Mouse (Mus musculus): Measurements from ENCODE around the gene Cd79a. TPM values are rescaled to one million over a fixed set of nuclear protein-coding genes. Genes with fewer than 3 reads are reported as not detected.
"Not testable (repeated sequence)": the region's sequence is repeated elsewhere in the genome, so short reads cannot be mapped to it uniquely, and the experiment has no call there.

Gene Cd79a
- total RNA-seq, 2 experiments from 2014 or later, result 0.96 to 2.0 TPM

GRCm38 (mm10) chr7:24884693-24885291, 12.4 kb upstream of the Cd79a start:
- intact Hi-C loops (cut with DNase I), result loop anchor here (1.0 to 10.0 kb wide), 3 partner anchors 20 to 320 kb away; partner anchors contain the start of genes Grik5 and Zfp574
- no peak for DNase-seq (ENCODE audit: low spot score)

DNA sequence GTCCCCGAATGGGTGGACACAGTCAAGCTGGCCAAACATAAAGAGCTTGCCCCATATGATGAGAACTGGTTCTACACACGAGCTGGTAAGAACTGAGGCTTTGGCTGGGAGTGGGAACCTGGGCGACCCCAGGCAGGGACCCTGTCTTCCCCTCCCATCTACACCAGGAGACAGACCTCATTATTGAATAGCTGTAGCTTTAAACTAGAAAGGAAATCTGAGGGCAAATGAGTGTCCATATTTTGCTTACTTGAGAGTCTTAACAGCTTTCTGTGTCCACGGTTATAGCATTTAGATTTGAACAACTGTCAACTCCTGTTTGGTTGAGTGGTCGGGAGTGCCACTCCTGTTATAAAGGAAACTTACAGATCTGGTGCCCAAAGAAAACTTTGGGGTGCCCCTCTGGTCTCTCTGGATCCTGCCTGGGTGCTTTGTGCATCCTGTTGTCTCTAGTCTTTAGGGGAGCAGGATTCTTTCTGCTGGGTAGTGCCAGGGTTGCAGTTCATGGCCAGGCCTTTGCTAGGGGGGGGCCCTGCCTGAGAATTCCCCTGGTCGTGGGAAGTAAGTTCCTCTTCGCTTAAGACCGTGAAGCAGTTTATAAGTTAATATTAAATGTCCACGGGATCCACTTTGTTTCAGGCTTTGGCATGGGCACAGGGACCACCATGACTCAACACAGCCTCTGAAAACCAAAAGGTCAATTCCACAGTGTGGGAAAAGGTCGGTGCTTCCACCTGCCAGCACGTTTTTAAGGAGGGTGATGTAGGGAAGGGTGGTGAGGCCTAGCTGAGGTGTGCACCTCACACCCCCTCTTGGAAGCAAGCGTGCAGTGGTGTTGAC, 11.5 kb upstream of the Cd79a start:
- no peak for DNase-seq (ENCODE audit: low spot score)
- intact Hi-C loops (cut with DNase I), result loop anchor here (1.0 to 10.0 kb wide), 3 partner anchors 19 to 319 kb away; partner anchors contain the start of genes Grik5 and Zfp574

GRCm38 (mm10) chr7:24886308-24886633, 10.9 kb upstream of the Cd79a start:
- no peak for DNase-seq (ENCODE audit: low spot score)
- intact Hi-C loops (cut with DNase I), result loop anchor here (10.0 kb wide), 2 partner anchors 189 to 319 kb away; partner anchors contain the start of genes Grik5 and Zfp574

GRCm38 (mm10) chr7:24887096-24887495, 10.1 kb upstream of the Cd79a start:
- intact Hi-C loops (cut with DNase I), result loop anchor here (10.0 kb wide), 2 partner anchors 188 to 318 kb away; partner anchors contain the start of genes Grik5 and Zfp574
- DNase-seq (ENCODE audit: low spot score), result no peak

DNA sequence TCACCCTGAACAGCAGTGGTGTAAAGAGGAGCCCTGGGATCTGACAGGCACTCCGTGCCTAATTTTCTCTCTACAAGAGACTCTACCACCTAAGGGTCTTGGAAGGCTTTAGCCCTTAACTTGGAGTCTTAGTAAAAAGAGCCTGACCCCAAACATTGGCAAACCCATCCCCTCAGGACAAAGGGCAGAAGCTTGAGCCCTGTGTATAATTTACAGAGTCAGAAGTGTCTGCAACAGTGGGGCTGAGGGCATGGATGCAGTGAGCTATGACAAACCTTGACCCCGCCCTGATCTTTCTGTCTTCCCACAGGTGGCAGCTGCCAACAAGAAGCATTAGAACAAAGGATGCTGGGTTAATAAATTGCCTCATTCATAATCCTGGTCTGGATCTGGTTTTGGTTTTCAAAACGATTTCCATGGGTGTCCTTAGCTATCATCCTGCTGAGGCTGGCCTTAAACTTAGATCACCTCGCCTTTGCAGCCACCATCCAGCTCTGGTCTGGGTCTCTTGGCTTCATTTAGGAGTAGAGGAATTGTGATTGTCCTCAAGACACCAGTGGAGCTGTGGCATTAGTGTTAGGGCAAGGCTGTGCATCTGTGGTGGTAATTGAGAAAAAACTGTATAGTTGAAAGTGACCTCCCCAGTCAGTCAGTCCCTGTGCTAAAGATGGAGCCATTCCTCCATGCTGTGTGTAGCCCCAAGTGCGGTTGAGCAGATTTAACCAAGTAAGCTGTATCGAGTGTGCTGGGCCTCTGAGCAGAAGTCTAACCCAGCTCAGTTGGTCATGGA, 7.6 kb upstream of the Cd79a start:
- intact Hi-C loops (cut with DNase I), result loop anchor here (1.0 to 10.0 kb wide), 5 partner anchors 15 to 315 kb away; partner anchors contain the start of genes Grik5 and Zfp574
- no peak for DNase-seq (ENCODE audit: low spot score)

DNA sequence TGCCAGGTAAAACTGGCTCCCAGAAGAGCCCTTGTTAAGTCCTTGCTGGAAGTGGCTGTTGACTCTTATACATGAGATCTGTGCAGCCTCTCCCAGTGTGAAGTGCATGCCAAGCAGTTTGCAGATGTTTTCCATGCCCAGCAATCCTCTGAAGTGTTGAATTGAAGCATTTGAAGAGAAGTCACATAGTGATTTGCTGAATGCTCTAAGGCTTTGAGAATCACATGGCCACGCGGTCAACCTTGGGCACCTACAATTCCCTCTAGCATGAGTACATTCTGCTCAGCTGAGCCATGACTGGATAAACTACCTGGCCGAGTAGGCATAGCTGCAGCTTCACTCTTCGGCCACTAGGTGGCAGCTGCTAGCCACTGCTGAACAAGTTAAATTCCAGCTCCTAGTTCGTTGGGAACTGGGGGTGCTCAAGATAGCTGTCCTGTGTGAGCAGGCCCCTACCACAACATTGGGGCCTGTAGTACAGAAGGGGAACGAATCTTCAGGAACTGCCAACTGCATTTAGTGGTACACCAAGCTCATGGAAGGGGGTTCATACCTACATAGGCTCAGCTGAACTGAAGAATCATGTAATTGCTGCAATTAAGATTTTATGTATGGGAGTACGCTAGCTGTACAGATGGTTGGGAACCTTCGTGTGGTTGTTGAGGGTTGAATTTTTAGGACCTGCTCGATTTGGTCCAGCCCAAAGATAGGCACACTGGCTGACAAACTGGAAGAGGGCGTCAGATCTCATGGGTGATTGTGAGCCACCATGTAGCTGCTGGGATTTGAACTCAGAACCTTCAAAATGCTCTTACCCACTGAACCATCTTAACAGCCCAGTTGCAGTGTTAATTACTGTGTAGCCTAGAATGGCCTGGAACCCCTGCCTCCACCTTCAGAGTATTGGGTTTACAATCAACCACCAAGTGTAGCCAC, 6.6 kb upstream of the Cd79a start:
- intact Hi-C loops (cut with DNase I), result loop anchor here (1.0 to 2.0 kb wide), 3 partner anchors 14 to 76 kb away; no protein-coding TSS in a partner anchor
- DNase-seq (ENCODE audit: low spot score), result no peak

DNA sequence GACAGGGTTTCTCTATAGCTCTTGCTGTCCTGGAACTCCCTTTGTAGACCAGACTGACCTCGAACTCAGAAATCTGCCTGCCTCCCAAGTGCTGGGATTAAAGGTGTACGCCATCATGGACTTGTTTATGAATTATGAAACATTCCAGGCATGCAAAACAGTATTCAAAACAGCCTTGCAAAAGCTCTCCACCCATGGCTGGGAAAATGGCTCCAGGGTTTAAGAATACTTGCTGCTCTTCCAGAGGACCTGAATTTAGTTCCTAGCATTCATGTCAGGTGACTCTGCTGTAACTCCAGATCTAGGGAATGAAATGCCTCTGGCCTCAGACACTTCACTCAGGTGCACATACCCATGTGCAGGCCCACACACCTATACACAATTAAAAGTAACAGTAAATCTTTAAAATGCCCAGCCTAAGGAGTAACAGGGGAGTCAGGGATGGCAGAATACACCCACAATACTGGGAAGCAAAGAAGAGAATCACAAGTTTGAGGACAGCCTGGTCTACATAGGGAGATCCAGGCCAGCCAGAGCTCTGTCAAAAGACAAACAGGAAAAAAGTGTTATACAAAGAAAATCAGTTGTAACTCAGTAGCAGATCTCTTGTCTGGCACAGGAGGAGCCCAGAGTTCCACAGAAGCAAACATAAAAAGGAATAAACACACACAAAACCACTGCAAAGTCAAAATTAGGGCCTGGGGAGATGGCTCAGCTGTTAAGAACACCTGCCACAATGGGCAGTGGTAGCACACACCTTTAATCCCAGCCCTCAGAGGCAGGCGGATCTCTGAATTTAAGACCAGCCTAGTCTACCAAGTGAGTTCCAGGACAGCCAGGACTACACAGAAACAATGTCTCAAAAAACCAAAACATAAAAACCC, 5.7 kb upstream of the Cd79a start:
- no peak for DNase-seq (ENCODE audit: low spot score)
- intact Hi-C loops (cut with DNase I), result loop anchor here (2.0 kb wide), 2 partner anchors 13 to 75 kb away; no protein-coding TSS in a partner anchor

DNA sequence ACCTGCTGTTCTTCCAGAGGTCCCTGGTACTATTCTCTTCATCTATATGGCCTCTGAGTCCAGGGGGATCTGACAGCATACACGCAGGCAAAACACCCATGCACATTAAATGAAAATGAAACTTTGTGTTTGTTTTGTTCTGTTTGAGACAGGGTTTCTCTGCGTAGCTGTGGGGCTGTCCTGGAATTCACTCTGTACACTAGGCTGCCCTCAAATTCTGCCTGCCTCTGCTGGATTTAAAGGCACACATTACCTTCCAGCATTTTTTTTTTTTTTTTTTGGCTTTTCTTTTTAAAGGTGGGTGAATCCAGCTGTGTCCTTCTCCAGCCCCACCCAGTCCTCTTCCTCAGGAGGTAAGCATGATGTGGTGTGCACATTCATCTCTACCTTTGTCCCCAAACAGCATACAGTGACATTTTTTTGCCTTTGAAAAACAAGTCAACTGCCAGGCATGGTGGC, 5.0 kb upstream of the Cd79a start:
- intact Hi-C loops (cut with DNase I), result no loop called here
- DNase-seq (ENCODE audit: low spot score), result no peak

GRCm38 (mm10) chr7:24895749-24896148, 1.4 kb upstream of the Cd79a start:
- DNase-seq (ENCODE audit: low spot score); intact Hi-C loops (cut with DNase I): not testable (repeated sequence)

DNA sequence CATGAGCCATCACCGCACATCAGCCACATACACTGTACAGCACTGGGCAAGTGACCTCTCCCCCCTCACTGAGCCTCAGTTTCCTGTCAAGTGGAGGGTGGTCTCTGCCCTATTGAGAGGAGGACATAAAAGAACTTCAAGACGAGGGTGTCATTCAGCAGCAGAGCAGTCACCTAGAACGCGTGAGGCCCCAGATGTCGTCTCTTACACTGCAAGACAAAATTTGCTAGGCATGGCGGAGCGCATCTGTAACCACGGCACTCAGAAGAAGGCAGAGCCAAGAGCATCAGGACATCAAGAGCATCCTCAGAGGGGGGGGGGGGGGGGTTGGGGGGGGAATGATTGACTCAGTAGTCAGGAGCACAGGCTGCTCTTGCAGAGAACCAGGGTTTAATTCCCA, 912 bp upstream of the Cd79a start:
- no peak for DNase-seq (ENCODE audit: low spot score)
- intact Hi-C loops (cut with DNase I), result no loop called here

GRCm38 (mm10) chr7:24897959-24898358, 778 bp downstream of the Cd79a start:
- intact Hi-C loops (cut with DNase I), result no loop called here
- no peak for DNase-seq (ENCODE audit: low spot score)

GRCm38 (mm10) chr7:24901114-24901513, 3.9 kb downstream of the Cd79a start:
- DNase-seq (ENCODE audit: low spot score), result no peak
- intact Hi-C loops (cut with DNase I), result no loop called here

DNA sequence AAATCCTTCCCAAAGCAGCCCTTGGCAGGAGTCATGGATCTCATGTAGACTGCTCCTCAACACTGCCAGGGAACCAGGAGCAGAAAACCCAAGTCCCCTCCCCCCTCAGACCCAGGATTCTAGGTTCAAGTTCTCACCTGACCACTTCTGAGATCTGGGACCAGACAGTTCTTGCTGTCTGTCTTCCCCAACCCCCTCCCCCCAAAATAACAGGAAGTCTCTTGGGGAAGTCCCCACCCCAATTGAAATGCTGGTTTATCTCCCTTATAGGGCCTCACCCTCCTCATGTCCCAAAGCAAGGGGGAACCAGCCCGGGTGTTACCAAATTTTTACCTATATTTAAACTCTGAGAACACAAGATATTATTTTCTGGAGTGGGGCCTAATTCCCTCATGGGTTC, 4.7 kb downstream of the Cd79a start:
- DNase-seq (ENCODE audit: low spot score), result no peak
- intact Hi-C loops (cut with DNase I), result no loop called here

- no peak for DNase-seq (ENCODE audit: low spot score)
- intact Hi-C loops (cut with DNase I), result no loop called here
Observed at GRCm38 (mm10) chr7:24902264-24902629, 5.1 kb downstream of the Cd79a start.

DNA sequence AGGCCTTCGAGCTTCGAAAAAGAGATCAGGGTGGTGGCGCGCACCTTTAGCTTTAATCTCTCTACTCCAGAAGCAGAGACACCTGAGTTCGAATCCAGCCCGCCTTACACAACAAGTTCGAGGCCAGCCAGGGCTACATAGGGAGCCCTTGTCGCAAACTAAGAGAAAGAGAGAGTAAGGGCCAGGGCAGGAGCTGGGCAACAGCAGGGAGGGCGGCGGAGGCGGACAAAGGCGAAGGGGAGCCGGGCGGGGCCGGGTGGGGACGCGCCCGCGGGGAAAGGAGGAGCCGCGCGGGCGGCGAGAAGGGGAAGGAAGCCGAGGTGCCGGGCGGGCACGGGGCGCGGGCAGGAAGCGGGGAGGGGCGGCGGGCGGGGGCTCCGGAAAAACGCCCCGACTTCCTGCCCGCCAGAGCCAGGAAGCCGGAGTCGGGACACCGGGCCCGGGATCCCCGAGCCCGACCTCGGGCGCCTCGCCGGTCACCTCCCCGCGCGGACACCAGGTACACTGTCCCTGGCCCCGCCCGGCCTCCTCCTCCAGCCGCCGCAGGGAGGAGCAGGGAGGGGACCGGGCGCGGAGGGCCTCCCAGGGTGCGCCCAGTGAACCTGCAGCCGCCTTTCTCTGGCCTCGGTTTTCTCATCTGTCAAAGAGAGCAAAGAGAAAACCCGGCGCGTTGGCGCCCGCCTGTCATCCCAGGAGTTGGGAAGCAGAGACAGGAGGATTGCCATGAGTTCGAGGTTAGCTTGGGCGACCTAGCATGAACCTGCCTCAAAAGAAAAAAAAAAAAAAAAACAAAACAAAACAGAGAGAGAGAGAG, 5.7 kb downstream of the Cd79a start, which contains the start of gene Arhgef1:
Arhgef1 (plus strand) TSS at position 283 of the 814 bp plus-strand sequence.
- intact Hi-C loops (cut with DNase I), result no loop called here
- peak; percentile 61 for DNase-seq (ENCODE audit: low spot score)

DNA sequence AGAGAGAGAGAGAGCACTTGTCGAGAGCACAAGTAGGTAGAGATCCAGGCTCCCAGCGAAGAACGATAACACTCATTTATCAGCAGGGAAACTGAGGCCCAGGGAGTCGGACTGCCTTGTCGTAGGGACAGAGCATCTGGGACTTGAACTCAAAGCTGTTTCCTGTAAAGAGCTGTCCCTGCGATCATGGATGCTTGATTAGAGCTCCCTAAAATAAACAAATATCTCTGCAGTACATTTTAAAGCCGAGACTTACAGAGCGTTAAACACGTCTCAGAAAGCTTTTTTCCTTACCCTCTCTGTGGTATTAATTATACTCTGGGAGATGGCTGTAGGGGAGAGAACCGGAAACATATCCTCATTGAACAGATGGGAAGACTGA, 6.3 kb downstream of the Cd79a start:
- intact Hi-C loops (cut with DNase I), result no loop called here

DNA sequence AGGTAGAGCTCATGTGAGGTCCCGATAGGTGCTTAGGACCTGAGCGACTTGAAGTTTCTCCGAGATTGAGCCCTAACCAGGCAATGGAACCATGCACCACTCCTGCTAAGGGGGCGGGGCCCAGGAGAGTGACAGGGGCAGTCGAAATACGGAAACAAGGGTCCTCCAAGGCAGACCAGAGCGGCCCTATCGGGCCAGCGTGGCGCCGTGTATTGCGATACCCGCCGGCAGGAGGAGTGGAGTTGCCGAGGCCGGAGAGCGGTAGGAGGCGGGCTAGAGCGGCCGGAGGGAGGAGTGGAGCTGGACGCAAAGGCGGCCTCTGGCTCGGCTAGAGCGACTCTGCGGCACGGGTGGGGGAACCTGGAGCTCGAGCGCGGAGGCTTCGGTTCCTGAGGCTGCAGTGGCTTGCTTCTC, 6.9 kb downstream of the Cd79a start:
- peak; percentile 95 for DNase-seq (ENCODE audit: low spot score)
- intact Hi-C loops (cut with DNase I), result loop anchor here (1.0 to 2.0 kb wide), 2 partner anchors 13 to 19 kb away; no protein-coding TSS in a partner anchor

More for the DNA sequence above, 6.3 kb downstream of the Cd79a start:
- DNase-seq (ENCODE audit: low spot score), result no peak

All from heart, postnatal 25 days (tissue).